Mouse (Mus musculus) intestine, postnatal 0 days (tissue): ENCODE data around the gene Perp. TPM values are rescaled to one million over a fixed set of nuclear protein-coding genes. Genes with fewer than 3 reads are reported as not detected.

Source experiments
- ATAC-seq: fragments of 200-750 bp; cut with Nextera tagmentation; 2 replicates; pipeline ENCODE4 v1.8.0; 2017; ENCODE audit warnings: mild to moderate bottlenecking, moderate TSS enrichment, moderate library complexity
- H3K27ac ChIP-seq: fragments of 300-500 bp; sonication (generic); 2 replicates; pipeline ENCODE4 v1.5.1; 2014; ENCODE audit warnings: mild to moderate bottlenecking, low read depth, low read length, moderate library complexity
- H3K27me3 ChIP-seq: fragments of 300-500 bp; sonication (generic); replicated peaks from 2 replicates; pipeline ENCODE4 v1.6.1; 2014; ENCODE audit warnings: low read length, mixed read lengths; ENCODE audit not compliant: control insufficient read depth, insufficient read depth
- H3K36me3 ChIP-seq: fragments of 300-500 bp; sonication (generic); 2 replicates; pipeline ENCODE4 v1.6.1; 2014; ENCODE audit warnings: mild to moderate bottlenecking, moderate library complexity; ENCODE audit not compliant: control insufficient read depth, insufficient read depth
- H3K4me1 ChIP-seq: fragments of 300-500 bp; sonication (generic); replicated peaks from 2 replicates; pipeline ENCODE4 v1.6.1; 2014; ENCODE audit warnings: antibody characterized with exemption, low read length, mixed read lengths; ENCODE audit not compliant: control insufficient read depth, insufficient read depth
- H3K4me2 ChIP-seq: fragments of 300-500 bp; sonication (generic); replicated peaks from 2 replicates; pipeline ENCODE4 v1.6.1; 2014; ENCODE audit warnings: low read depth, mild to moderate bottlenecking, moderate library complexity
- H3K4me3 ChIP-seq: fragments of 300-500 bp; sonication (generic); 2 replicates; pipeline ENCODE4 v1.5.1; 2014; ENCODE audit warnings: low read depth, low read length
- H3K9ac ChIP-seq: fragments of 300-500 bp; sonication (generic); 2 replicates; pipeline ENCODE4 v1.6.1; 2014; ENCODE audit warnings: mild to moderate bottlenecking, low read depth, low read length
- H3K9me3 ChIP-seq: fragments of 300-500 bp; sonication (generic); 2 replicates; pipeline ENCODE4 v1.6.1; 2016; ENCODE audit warnings: mixed run types; ENCODE audit not compliant: control insufficient read depth
- CTCF ChIP-seq: sonication (generic); IDR thresholded peaks from 2 replicates; pipeline ENCODE4 v1.5.1; 2016; ENCODE audit warnings: low read depth, mild to moderate bottlenecking, control low read depth, antibody characterized with exemption, moderate library complexity
- WGBS: fragments of 180-500 bp; shearing (Covaris S2); extraction: QIAGEN DNeasy Blood & Tissue Kit; methylation state at CpG from one replicate; pipeline ENCODE4 v1.1.7; 2014; 5-methylcytosine and 5-hydroxymethylcytosine counted together
- polyA plus RNA-seq: library from polyadenylated mRNA; unstranded; fragments of >200 nt; fragmentation: Nextera tagmentation; extraction: Ambion mirVana; gene quantifications from 2 replicates; pipeline ENCODE4 v1.2.1, GENCODE M21; 2015

The Perp gene
- polyA plus RNA-seq = 223 and 244 TPM in 2 replicates

- H3K4me1 ChIP-seq = no peaks in the 10 kb centered on the region
- peak; percentile 49 for TF ChIP-seq CTCF
- H3K27ac ChIP-seq = peak within 1 kb of the TSS; percentile 95
- peak within 1 kb of the TSS; percentile 62 for H3K4me3 ChIP-seq
- no peaks in the 10 kb centered on the region for H3K27me3 ChIP-seq
- no peaks in the 10 kb centered on the region for H3K36me3 ChIP-seq
- H3K4me2 ChIP-seq = peak within 1 kb of the TSS; percentile 78
- peak within 1 kb of the TSS; percentile 68 for H3K9ac ChIP-seq
- 2% methylated on average over 51 of the region's 54 CpGs for WGBS
- H3K9me3 ChIP-seq = no peaks in the 10 kb centered on the region
- peak; percentile 98 for ATAC-seq
These were observed at the start of gene Perp for GRCm38 (mm10) chr10:18844441-18845286. TSS of gene Perp (plus strand) at chr10:18845020.

- no peak for TF ChIP-seq CTCF
- no peak for ATAC-seq
- no peaks in the 10 kb centered on the region for H3K27me3 ChIP-seq
- H3K9me3 ChIP-seq = no peaks in the 10 kb centered on the region
- H3K9ac ChIP-seq = no peak overlapping the region
- H3K4me1 ChIP-seq = no peaks in the 10 kb centered on the region
- no peak overlapping the region for H3K27ac ChIP-seq
- WGBS = 74% methylated on average over 2 of the region's 2 CpGs
- H3K4me3 ChIP-seq = no peak overlapping the region
- no peaks in the 10 kb centered on the region for H3K36me3 ChIP-seq
- no peak overlapping the region for H3K4me2 ChIP-seq
These were observed 33.1 kb upstream of the Perp start for GRCm38 (mm10) chr10:18811751-18812150.

- H3K9me3 ChIP-seq = no peaks in the 10 kb centered on the region
- 56% methylated on average over 5 of the region's 5 CpGs for WGBS
- no peak for ATAC-seq
- no peaks in the 10 kb centered on the region for H3K4me1 ChIP-seq
- no peak overlapping the region for H3K4me2 ChIP-seq
- H3K36me3 ChIP-seq = no peaks in the 10 kb centered on the region
- no peak overlapping the region for H3K4me3 ChIP-seq
- H3K27me3 ChIP-seq = no peaks in the 10 kb centered on the region
- no peak for TF ChIP-seq CTCF
- H3K27ac ChIP-seq = no peak overlapping the region
- no peak overlapping the region for H3K9ac ChIP-seq
These were observed 28.3 kb upstream of the Perp start for GRCm38 (mm10) chr10:18816560-18816959.

- Histone ChIP-seq H3K36me3 (no peaks in the 10 kb centered on the region), H3K9me3 (no peaks in the 10 kb centered on the region), H3K4me2 (no peak overlapping the region), H3K4me1 (no peaks in the 10 kb centered on the region), H3K27me3 (no peaks in the 10 kb centered on the region), H3K9ac (no peak overlapping the region), H3K4me3 (no peak overlapping the region), H3K27ac (no peak overlapping the region)
- no peak for TF ChIP-seq CTCF
- no peak for ATAC-seq
These were observed 19.7 kb upstream of the Perp start for GRCm38 (mm10) chr10:18825143-18825542.

- Histone ChIP-seq H3K4me2 (no peak overlapping the region), H3K27ac (no peak overlapping the region), H3K4me1 (no peaks in the 10 kb centered on the region), H3K9me3 (no peaks in the 10 kb centered on the region), H3K4me3 (no peak overlapping the region), H3K36me3 (no peaks in the 10 kb centered on the region), H3K27me3 (no peaks in the 10 kb centered on the region), H3K9ac (no peak overlapping the region)
- no peak for ATAC-seq
- TF ChIP-seq CTCF = no peak
- 73% methylated on average over 2 of the region's 2 CpGs for WGBS
These were observed 18.7 kb upstream of the Perp start for GRCm38 (mm10) chr10:18826107-18826506.

- Histone ChIP-seq H3K36me3 (no peaks in the 10 kb centered on the region), H3K27me3 (no peaks in the 10 kb centered on the region), H3K4me3 (no peak overlapping the region), H3K4me2 (no peak overlapping the region), H3K27ac (no peak overlapping the region), H3K9me3 (no peaks in the 10 kb centered on the region), H3K9ac (no peak overlapping the region), H3K4me1 (no peaks in the 10 kb centered on the region)
- WGBS = 75% methylated on average over 2 of the region's 2 CpGs
- no peak for TF ChIP-seq CTCF
- no peak for ATAC-seq
These were observed 16.9 kb upstream of the Perp start for GRCm38 (mm10) chr10:18827936-18828335.
